27 mouse cellular contexts compared by ENCODE assay signal in the genomic region with DNA sequence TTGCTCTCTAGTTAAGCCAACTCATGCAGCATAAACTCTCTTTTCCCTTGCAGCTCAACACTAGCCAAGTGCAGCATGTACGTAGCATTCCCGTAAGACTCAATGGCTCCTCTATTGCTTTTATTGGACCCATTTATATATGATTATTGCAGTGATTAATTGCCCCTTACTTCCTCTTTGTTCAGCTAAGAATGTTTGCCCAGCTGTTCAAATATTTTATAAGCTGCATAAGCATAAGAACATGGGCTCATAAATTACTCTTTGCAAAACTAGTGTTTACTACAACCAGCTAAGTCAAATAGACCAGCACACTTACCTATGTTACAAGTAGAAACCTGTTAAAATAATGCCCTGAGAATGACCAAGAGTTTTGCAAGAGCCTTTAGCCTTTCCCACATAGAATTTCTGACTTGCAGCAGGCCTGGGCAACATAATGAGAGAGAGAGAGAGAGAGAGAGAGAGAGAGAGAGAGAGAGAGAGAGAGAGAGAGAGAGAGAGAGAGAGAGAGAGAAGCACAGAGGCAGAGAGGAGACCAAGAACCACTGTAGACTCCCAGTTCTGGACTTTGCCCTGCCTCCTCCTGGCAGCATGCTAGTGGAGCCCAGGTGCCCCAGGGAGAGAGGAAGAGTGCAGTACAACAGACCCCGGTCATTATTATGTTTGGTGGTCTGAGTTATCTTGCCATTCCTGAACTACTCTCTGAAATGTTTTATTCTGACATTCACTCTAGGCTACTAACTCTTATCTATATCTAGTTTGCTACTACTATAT. TPM values are rescaled to one million over a fixed set of nuclear protein-coding genes. Genes with fewer than 3 reads are reported as not detected.
A peak's percentile ranks its signal among the peaks of the same experiment; 100 is the strongest.
DNase-seq lines count a peak whose midpoint lies in the region; ATAC-seq and TF ChIP-seq lines count a peak whose summit lies in the region.
"Had no signal": no experiment of that assay in that cellular context is flagged by ENCODE, and none has a peak within 500 bp of the region (broad histone marks: within the 10 kb centered on the region; RNA-seq: fewer than 3 reads in every experiment).

No protein-coding gene starts in this region.

- H3K4me2 ChIP-seq in limb, embryonic 12.5 days: no peak overlapping the region
- no peak overlapping the region for H3K4me2 ChIP-seq in limb, embryonic 13.5 days (replicated peaks)
- H3K4me2 ChIP-seq: heart, embryonic 15.5 days; hindbrain, embryonic 14.5 days; liver, embryonic 12.5 days; neural tube, embryonic 12.5 days had no signal

- DNase-seq in limb, embryonic 10.5 days (ENCODE audit: low spot score): no peak
- DNase-seq in gonadal fat pad, adult 2 months (ENCODE audit: low read depth): peak; percentile 17
- no peak for DNase-seq in cerebellum, adult 11-12 months
- DNase-seq in thymus, postnatal 36 days: no peak
- DNase-seq: adrenal gland, adult 8-10 months; B cell, adult 2 months; cerebellum, adult 18-20 months; cerebellum, postnatal 14 days; gastrocnemius, postnatal 25 days; heart, postnatal 36 days; kidney, adult 11 months; midbrain, embryonic 14.5 days; right cerebral cortex, postnatal 14 days; spleen, adult 18-20 months; thymus, adult 18-20 months; thymus, postnatal 4 days had no signal

- H3K9ac ChIP-seq in limb, embryonic 12.5 days (replicated peaks): no peak overlapping the region
- H3K9ac ChIP-seq in limb, embryonic 13.5 days: no peak overlapping the region
- H3K9ac ChIP-seq: heart, embryonic 15.5 days; hindbrain, embryonic 14.5 days; liver, embryonic 12.5 days; neural tube, embryonic 12.5 days had no signal

- H3K27me3 ChIP-seq in limb, embryonic 12.5 days: no peaks in the 10 kb centered on the region
- no peaks in the 10 kb centered on the region for H3K27me3 ChIP-seq in limb, embryonic 10.5 days (ENCODE audit: low read depth, poor library complexity, severe bottlenecking)
- H3K27me3 ChIP-seq in C2C12 (ENCODE audit: control insufficient read depth, insufficient read depth, insufficient read length): no peaks in the 10 kb centered on the region
- H3K27me3 ChIP-seq in limb, embryonic 13.5 days: no peaks in the 10 kb centered on the region
- H3K27me3 ChIP-seq: heart, embryonic 15.5 days; liver, embryonic 12.5 days; neural tube, embryonic 12.5 days had no signal

- H3K27ac ChIP-seq in limb, embryonic 12.5 days: no peak overlapping the region
- no peak overlapping the region for H3K27ac ChIP-seq in limb, embryonic 10.5 days
- H3K27ac ChIP-seq in limb, embryonic 13.5 days: no peak overlapping the region
- H3K27ac ChIP-seq: heart, embryonic 15.5 days; hindbrain, embryonic 14.5 days; left cerebral cortex, adult 2 months; liver, embryonic 12.5 days; neural tube, embryonic 12.5 days had no signal

- no peak overlapping the region for H3ac ChIP-seq in C2C12 (ENCODE audit: control insufficient read depth, insufficient read length, low read depth)

- TF ChIP-seq CTCF in C2C12 (IDR thresholded peaks at IDR 0.05; ENCODE audit: control insufficient read depth, insufficient read depth, insufficient read length): no peak

- H3K9me3 ChIP-seq in limb, embryonic 12.5 days: no peaks in the 10 kb centered on the region
- no peaks in the 10 kb centered on the region for H3K9me3 ChIP-seq in limb, embryonic 10.5 days (replicated peaks)
- no peaks in the 10 kb centered on the region for H3K9me3 ChIP-seq in limb, embryonic 13.5 days
- H3K9me3 ChIP-seq: heart, embryonic 15.5 days; liver, embryonic 12.5 days; neural tube, embryonic 12.5 days had no signal

- H3K79me2 ChIP-seq in C2C12 (ENCODE audit: control insufficient read depth, insufficient read depth): no peaks in the 10 kb centered on the region

- ATAC-seq in limb, embryonic 12.5 days (ENCODE audit: insufficient number of reproducible peaks, insufficient read depth, low FRiP score, low TSS enrichment, low read depth): peak; percentile 76; the same call in 1 of the 2 replicates
- ATAC-seq in limb, embryonic 13.5 days (ENCODE audit: low FRiP score, low read depth): peak; percentile 59; the same call in 1 of the 2 replicates
- ATAC-seq: activated CD4-positive, CD25-positive, alpha-beta regulatory T cell, adult 4 months; liver, embryonic 12.5 days had no signal

- no peaks in the 10 kb centered on the region for H3K36me3 ChIP-seq in limb, embryonic 12.5 days
- no peaks in the 10 kb centered on the region for H3K36me3 ChIP-seq in limb, embryonic 10.5 days
- H3K36me3 ChIP-seq in C2C12 (ENCODE audit: control insufficient read depth, insufficient read depth): no peaks in the 10 kb centered on the region
- no peaks in the 10 kb centered on the region for H3K36me3 ChIP-seq in limb, embryonic 13.5 days
- H3K36me3 ChIP-seq: heart, embryonic 15.5 days; liver, embryonic 12.5 days; neural tube, embryonic 12.5 days had no signal

- H3K4me1 ChIP-seq in limb, embryonic 12.5 days (replicated peaks): 0 out of 2 replicates have a peak, but pooled peaks cover 3% of the 10 kb centered on the region
- no peaks in the 10 kb centered on the region for H3K4me1 ChIP-seq in limb, embryonic 10.5 days
- no peaks in the 10 kb centered on the region; the same call in 1 of the 2 replicates for H3K4me1 ChIP-seq in limb, embryonic 13.5 days
- H3K4me1 ChIP-seq: heart, embryonic 15.5 days; liver, embryonic 12.5 days; neural tube, embryonic 12.5 days had no signal

- WGBS in limb, embryonic 12.5 days: 53% methylated on average over 3 of the region's 3 CpGs
- WGBS in limb, embryonic 10.5 days: 93% methylated on average over 3 of the region's 3 CpGs
- WGBS in limb, embryonic 13.5 days: 56% methylated on average over 3 of the region's 3 CpGs

- no peaks in the 10 kb centered on the region for H3K79me3 ChIP-seq in C2C12 (ENCODE audit: low read depth)

- no peak overlapping the region for H3K4me3 ChIP-seq in limb, embryonic 12.5 days (replicated peaks)
- no peak overlapping the region for H3K4me3 ChIP-seq in limb, embryonic 10.5 days
- no peak overlapping the region for H3K4me3 ChIP-seq in C2C12 (ENCODE audit: insufficient read depth, poor library complexity, severe bottlenecking)
- no peak overlapping the region for H3K4me3 ChIP-seq in limb, embryonic 13.5 days
- H3K4me3 ChIP-seq: heart, embryonic 15.5 days; left cerebral cortex, adult 2 months; liver, embryonic 12.5 days; neural tube, embryonic 12.5 days had no signal

TF ChIP-seq in C2C12, 6 proteins besides CTCF, POLR2A, EP300 and RAD21:
- TF ChIP-seq USF1 (IDR thresholded peaks at IDR 0.05; ENCODE audit: low read depth) (no peak), MYOD1 (IDR thresholded peaks at IDR 0.05; ENCODE audit: control insufficient read depth, insufficient read length, low read depth) (peak; percentile 6)

RNA-seq across cellular contexts. Expression of a gene that starts 20.2 kb away (rescaled TPM):
- not detected in 2 replicates for polyA plus RNA-seq in limb, embryonic 12.5 days (2016; fragmentation: Nextera tagmentation; extraction: Ambion mirVana)
- not detected in 2 replicates for polyA plus RNA-seq in limb, embryonic 10.5 days (2016; fragmentation: Nextera tagmentation; extraction: Ambion mirVana)
- polyA plus RNA-seq in C2C12 (2012; fragmentation: generic; extraction: Trizol): not detected
- polyA plus RNA-seq in gonadal fat pad, adult 2 months (2012; rRNA removed): not detected in 2 replicates
- not detected in 2 replicates for polyA plus RNA-seq in limb, embryonic 13.5 days (2015; fragmentation: Nextera tagmentation; extraction: Ambion mirVana)
- polyA plus RNA-seq: activated CD4-positive, CD25-positive, alpha-beta regulatory T cell, adult 4 months; embryonic facial prominence, embryonic 11.5 days; forebrain, embryonic 11.5 days; heart, embryonic 15.5 days; hindbrain, embryonic 14.5 days; liver, embryonic 12.5 days; midbrain, embryonic 14.5 days; neural tube, embryonic 12.5 days had no signal
